Mouse (Mus musculus): ENCODE measurements around the gene Glod4. TPM values are rescaled to one million over a fixed set of nuclear protein-coding genes. Genes with fewer than 3 reads are reported as not detected.

Gene Glod4
- 0.44 and 1.6 TPM in 2 replicates for polyA plus RNA-seq (2012; rRNA removed)

GRCm38 (mm10) chr11:76242901-76243810 lies at the start of gene Glod4, which contains the start of gene Mrm3:
TSS of gene Glod4 (minus strand) at chr11:76243725.
TSS of gene Mrm3 (plus strand) at chr11:76243715.
- TF ChIP-seq CTCF (IDR thresholded peaks at IDR 0.05; ENCODE audit: extremely low read depth, insufficient read length, insufficient replicate concordance, low read depth, low read length) (no peak), POLR2A (IDR thresholded peaks at IDR 0.05; ENCODE audit: low read depth, low read length) (peak; percentile 55)
- peaks cover 12% of the 10 kb centered on the region for H3K36me3 ChIP-seq (ENCODE audit: control insufficient read depth, insufficient read depth, low read length)
- H3K27me3 ChIP-seq (ENCODE audit: control insufficient read depth, insufficient read depth, low read length): no peaks in the 10 kb centered on the region
- no peak within 1 kb of the TSS for H3K27ac ChIP-seq (ENCODE audit: insufficient read depth, low read depth, low read length)
- no peaks in the 10 kb centered on the region; the same call in 1 of the 2 replicates for H3K4me1 ChIP-seq (ENCODE audit: control insufficient read depth, insufficient read depth, insufficient read length, low read length)
- peak within 1 kb of the TSS; percentile 97 for H3K4me3 ChIP-seq (ENCODE audit: low read depth, low read length)
- WGBS: under 1% methylated on average over 61 of the region's 61 CpGs

GRCm38 (mm10) chr11:76292831-76293230 lies 49.3 kb upstream of the Glod4 start:
- Histone ChIP-seq H3K36me3 (ENCODE audit: control insufficient read depth, insufficient read depth, low read length) (no peaks in the 10 kb centered on the region), H3K27ac (ENCODE audit: insufficient read depth, low read depth, low read length) (peak overlapping the region; percentile 41; the same call in 1 of the 2 replicates), H3K4me1 (ENCODE audit: control insufficient read depth, insufficient read depth, insufficient read length, low read length) (peaks cover 3% of the 10 kb centered on the region; the same call in 1 of the 2 replicates), H3K4me3 (ENCODE audit: low read depth, low read length) (no peak overlapping the region), H3K27me3 (ENCODE audit: control insufficient read depth, insufficient read depth, low read length) (no peaks in the 10 kb centered on the region)
- TF ChIP-seq POLR2A (IDR thresholded peaks at IDR 0.05; ENCODE audit: low read depth, low read length) (no peak), CTCF (IDR thresholded peaks at IDR 0.05; ENCODE audit: extremely low read depth, insufficient read length, insufficient replicate concordance, low read depth, low read length) (no peak)
- 84% methylated on average over 6 of the region's 6 CpGs for WGBS

DNA sequence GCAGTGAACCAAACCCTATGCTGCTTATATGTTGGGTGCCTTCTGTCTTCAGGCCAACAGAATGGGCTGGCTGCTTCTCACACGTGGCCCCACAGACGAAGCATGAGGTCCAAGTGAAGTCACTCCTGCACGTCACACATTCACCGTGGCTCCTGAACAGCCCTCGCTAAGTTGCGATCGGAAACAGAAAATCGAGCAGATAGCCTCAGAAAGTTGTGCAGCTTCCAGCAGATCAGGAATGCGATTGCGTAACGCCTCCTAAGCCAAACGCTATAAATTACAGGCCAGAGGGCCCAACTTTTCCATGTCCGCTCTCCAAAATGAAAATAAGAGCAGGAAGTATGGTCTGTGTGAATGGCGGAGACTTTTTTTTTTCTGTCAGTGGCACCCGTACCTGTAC lies 48.9 kb upstream of the Glod4 start:
- WGBS: 30% methylated on average over 15 of the region's 15 CpGs
- TF ChIP-seq CTCF (IDR thresholded peaks at IDR 0.05; ENCODE audit: extremely low read depth, insufficient read length, insufficient replicate concordance, low read depth, low read length): no peak
- TF ChIP-seq POLR2A (IDR thresholded peaks at IDR 0.05; ENCODE audit: low read depth, low read length): no peak
- peaks cover 3% of the 10 kb centered on the region; the same call in 1 of the 2 replicates for H3K4me1 ChIP-seq (ENCODE audit: control insufficient read depth, insufficient read depth, insufficient read length, low read length)

GRCm38 (mm10) chr11:76291960-76292359 lies 48.4 kb upstream of the Glod4 start:
- Histone ChIP-seq H3K27ac (ENCODE audit: insufficient read depth, low read depth, low read length) (peak overlapping the region; percentile 50), H3K36me3 (ENCODE audit: control insufficient read depth, insufficient read depth, low read length) (no peaks in the 10 kb centered on the region), H3K27me3 (ENCODE audit: control insufficient read depth, insufficient read depth, low read length) (no peaks in the 10 kb centered on the region), H3K4me1 (ENCODE audit: control insufficient read depth, insufficient read depth, insufficient read length, low read length) (peaks cover 3% of the 10 kb centered on the region; the same call in 1 of the 2 replicates), H3K4me3 (ENCODE audit: low read depth, low read length) (no peak overlapping the region)
- 79% methylated on average over 4 of the region's 4 CpGs for WGBS
- TF ChIP-seq POLR2A (IDR thresholded peaks at IDR 0.05; ENCODE audit: low read depth, low read length) (no peak), CTCF (IDR thresholded peaks at IDR 0.05; ENCODE audit: extremely low read depth, insufficient read length, insufficient replicate concordance, low read depth, low read length) (no peak)

More for the DNA sequence above, 48.9 kb upstream of the Glod4 start:
- H3K27ac ChIP-seq (ENCODE audit: insufficient read depth, low read depth, low read length): peak overlapping the region; percentile 50
- no peaks in the 10 kb centered on the region for H3K27me3 ChIP-seq (ENCODE audit: control insufficient read depth, insufficient read depth, low read length)
- no peaks in the 10 kb centered on the region for H3K36me3 ChIP-seq (ENCODE audit: control insufficient read depth, insufficient read depth, low read length)
- no peak overlapping the region for H3K4me3 ChIP-seq (ENCODE audit: low read depth, low read length)

GRCm38 (mm10) chr11:76290367-76290766 lies 46.8 kb upstream of the Glod4 start:
- Histone ChIP-seq H3K27me3 (ENCODE audit: control insufficient read depth, insufficient read depth, low read length) (no peaks in the 10 kb centered on the region), H3K4me3 (ENCODE audit: low read depth, low read length) (no peak overlapping the region), H3K4me1 (ENCODE audit: control insufficient read depth, insufficient read depth, insufficient read length, low read length) (peaks cover 7% of the 10 kb centered on the region; the same call in 1 of the 2 replicates), H3K36me3 (ENCODE audit: control insufficient read depth, insufficient read depth, low read length) (no peaks in the 10 kb centered on the region), H3K27ac (ENCODE audit: insufficient read depth, low read depth, low read length) (no peak overlapping the region)
- 60% methylated on average over 11 of the region's 11 CpGs for WGBS
- TF ChIP-seq POLR2A (IDR thresholded peaks at IDR 0.05; ENCODE audit: low read depth, low read length) (no peak), CTCF (IDR thresholded peaks at IDR 0.05; ENCODE audit: extremely low read depth, insufficient read length, insufficient replicate concordance, low read depth, low read length) (no peak)

- WGBS: 84% methylated on average over 6 of the region's 6 CpGs
- no peaks in the 10 kb centered on the region for H3K27me3 ChIP-seq (ENCODE audit: control insufficient read depth, insufficient read depth, low read length)
- peaks cover 7% of the 10 kb centered on the region; the same call in 1 of the 2 replicates for H3K4me1 ChIP-seq (ENCODE audit: control insufficient read depth, insufficient read depth, insufficient read length, low read length)
- no peak for TF ChIP-seq POLR2A (IDR thresholded peaks at IDR 0.05; ENCODE audit: low read depth, low read length)
- no peak for TF ChIP-seq CTCF (IDR thresholded peaks at IDR 0.05; ENCODE audit: extremely low read depth, insufficient read length, insufficient replicate concordance, low read depth, low read length)
- H3K4me3 ChIP-seq (ENCODE audit: low read depth, low read length): no peak overlapping the region
- no peak overlapping the region for H3K27ac ChIP-seq (ENCODE audit: insufficient read depth, low read depth, low read length)
- no peaks in the 10 kb centered on the region for H3K36me3 ChIP-seq (ENCODE audit: control insufficient read depth, insufficient read depth, low read length)
These were observed 45.1 kb upstream of the Glod4 start for GRCm38 (mm10) chr11:76288645-76289044.

DNA sequence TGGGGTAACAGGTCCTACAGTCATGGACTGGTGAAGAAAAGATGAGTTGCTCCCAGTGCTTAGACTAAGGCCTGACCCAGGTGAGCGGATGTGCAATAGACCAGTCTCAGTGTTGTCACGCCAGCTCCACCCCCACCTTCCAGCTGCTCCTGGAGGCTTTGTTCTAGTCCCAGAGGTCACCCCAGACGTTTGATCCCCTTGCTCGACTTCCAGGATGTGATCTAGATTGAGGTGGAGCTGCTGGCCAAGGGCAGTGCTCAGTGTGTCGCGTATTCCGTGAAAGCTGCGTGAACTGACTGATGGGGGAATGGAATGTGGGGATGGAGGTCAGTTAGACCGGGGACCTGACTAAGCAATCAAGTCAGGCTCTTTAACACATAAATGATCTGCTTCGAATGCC lies 43.8 kb upstream of the Glod4 start:
- Histone ChIP-seq H3K27ac (ENCODE audit: insufficient read depth, low read depth, low read length) (no peak overlapping the region), H3K4me3 (ENCODE audit: low read depth, low read length) (no peak overlapping the region), H3K27me3 (ENCODE audit: control insufficient read depth, insufficient read depth, low read length) (no peaks in the 10 kb centered on the region), H3K4me1 (ENCODE audit: control insufficient read depth, insufficient read depth, insufficient read length, low read length) (peaks cover 6% of the 10 kb centered on the region; the same call in 1 of the 2 replicates), H3K36me3 (ENCODE audit: control insufficient read depth, insufficient read depth, low read length) (no peaks in the 10 kb centered on the region)
- TF ChIP-seq POLR2A (IDR thresholded peaks at IDR 0.05; ENCODE audit: low read depth, low read length) (no peak), CTCF (IDR thresholded peaks at IDR 0.05; ENCODE audit: extremely low read depth, insufficient read length, insufficient replicate concordance, low read depth, low read length) (no peak)
- WGBS: 61% methylated on average over 10 of the region's 10 CpGs

Data from small intestine, adult 2 months (tissue).